Mouse (Mus musculus): ENCODE results near the gene Cdkl2. TPM values are rescaled to one million over a fixed set of nuclear protein-coding genes. Genes with fewer than 3 reads are reported as not detected.

Cdkl2 gene
- 2.7 and 3.7 TPM in 2 replicates for polyA plus RNA-seq (2015; fragmentation: Nextera tagmentation; extraction: Ambion mirVana)

DNA sequence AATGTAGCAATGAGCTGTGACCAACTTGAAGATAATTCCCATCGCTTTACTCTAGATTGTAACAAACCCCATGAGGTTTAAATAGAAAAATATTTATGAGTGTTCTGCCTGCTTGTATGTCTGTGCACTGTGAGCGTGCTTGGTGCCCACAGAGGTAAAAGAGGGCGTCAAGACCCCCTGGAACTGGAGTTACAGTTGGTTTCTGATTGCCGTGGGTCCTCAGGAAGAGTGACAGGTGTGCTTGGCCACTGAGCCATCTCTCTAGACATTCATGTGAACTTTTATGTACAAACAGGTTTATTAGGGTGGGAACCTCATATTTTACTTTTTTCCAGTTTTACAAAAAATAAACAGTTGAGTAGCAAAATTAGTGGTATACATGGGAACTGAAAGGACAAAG lies at the start of gene Cdkl2:
Gene Cdkl2 (minus strand): TSS at position 101 of the 400 bp plus-strand sequence.
- 76% methylated on average over 4 of the region's 4 CpGs for WGBS
- Histone ChIP-seq H3K27me3 (replicated peaks; ENCODE audit: control insufficient read depth, insufficient read depth, low read length) (no peaks in the 10 kb centered on the region), H3K4me2 (ENCODE audit: low read depth, low read length) (peak within 1 kb of the TSS; percentile 81), H3K9ac (ENCODE audit: low read depth, low read length) (peak within 1 kb of the TSS; percentile 68), H3K4me3 (ENCODE audit: low read length) (peak within 1 kb of the TSS; percentile 65), H3K4me1 (ENCODE audit: control insufficient read depth, insufficient read depth, low read length) (no peaks in the 10 kb centered on the region), H3K36me3 (ENCODE audit: control insufficient read depth, insufficient read depth, low read length) (no peaks in the 10 kb centered on the region), H3K27ac (ENCODE audit: low read length) (peak within 1 kb of the TSS; percentile 72), H3K9me3 (ENCODE audit: control insufficient read depth, low read length) (no peaks in the 10 kb centered on the region)
- no peak for ATAC-seq

DNA sequence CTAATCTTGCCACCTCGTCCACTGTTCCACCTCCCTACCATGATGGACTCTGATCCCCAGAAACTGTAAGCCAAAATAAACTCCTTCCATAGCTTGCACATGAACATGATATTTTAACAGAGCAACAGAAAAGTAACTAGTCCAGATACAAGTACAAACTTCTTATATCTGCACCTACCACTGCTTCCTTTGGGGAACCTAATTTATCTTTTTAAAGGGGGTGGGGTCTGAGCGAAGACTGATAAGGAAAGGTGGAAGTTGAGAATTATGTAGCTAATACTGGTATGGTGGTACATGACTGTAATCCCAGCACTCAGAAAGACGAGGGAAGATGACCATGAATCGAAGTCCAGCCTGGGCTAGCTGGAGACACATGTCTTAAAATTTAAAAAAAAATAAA lies 43.8 kb upstream of the Cdkl2 start:
- H3K27me3 ChIP-seq (replicated peaks; ENCODE audit: control insufficient read depth, insufficient read depth, low read length): no peaks in the 10 kb centered on the region
- ATAC-seq: no peak
- no peak overlapping the region for H3K27ac ChIP-seq (ENCODE audit: low read length)
- H3K36me3 ChIP-seq (ENCODE audit: control insufficient read depth, insufficient read depth, low read length): no peaks in the 10 kb centered on the region
- no peak overlapping the region for H3K4me3 ChIP-seq (ENCODE audit: low read length)
- WGBS: 93% methylated on average over 4 of the region's 4 CpGs
- H3K9ac ChIP-seq (ENCODE audit: low read depth, low read length): no peak overlapping the region
- no peaks in the 10 kb centered on the region for H3K4me1 ChIP-seq (ENCODE audit: control insufficient read depth, insufficient read depth, low read length)
- no peaks in the 10 kb centered on the region for H3K9me3 ChIP-seq (ENCODE audit: control insufficient read depth, low read length)
- H3K4me2 ChIP-seq (ENCODE audit: low read depth, low read length): no peak overlapping the region

DNA sequence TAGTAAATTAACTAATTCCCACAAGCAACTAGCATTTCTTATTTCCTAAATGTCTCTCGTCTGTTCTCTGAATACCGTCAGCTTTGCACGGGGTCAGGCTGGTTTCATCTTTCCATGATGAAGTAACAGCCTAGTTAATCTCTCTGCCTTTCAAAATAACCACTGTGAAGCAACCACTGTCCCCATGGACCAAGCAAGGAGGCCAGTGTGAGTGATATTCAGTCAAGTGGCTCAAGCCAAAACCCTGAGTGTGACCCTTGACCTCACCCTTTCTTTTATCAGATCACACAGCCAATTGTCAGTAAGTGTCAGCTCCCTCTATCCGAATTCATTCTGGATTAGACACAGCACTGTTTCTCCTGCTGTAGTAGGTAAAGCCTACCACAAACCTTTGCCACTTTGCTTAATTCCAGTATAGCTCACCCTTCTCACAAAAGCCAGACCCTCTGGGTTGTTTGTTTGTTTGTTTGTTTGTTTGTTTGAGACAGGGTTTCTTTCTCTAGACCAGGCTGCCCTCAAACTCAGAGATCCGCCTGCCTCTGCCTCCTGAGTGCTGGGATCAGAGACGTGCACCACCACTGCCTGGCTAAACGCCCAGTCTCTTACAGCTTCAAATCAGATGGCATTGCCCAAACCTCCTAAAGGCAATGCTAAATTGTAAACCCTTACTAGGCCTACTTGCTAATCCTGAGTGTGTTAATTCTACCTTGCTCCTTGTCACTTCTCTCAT lies 42.3 kb upstream of the Cdkl2 start:
- Histone ChIP-seq H3K9me3 (ENCODE audit: control insufficient read depth, low read length) (no peaks in the 10 kb centered on the region), H3K4me1 (ENCODE audit: control insufficient read depth, insufficient read depth, low read length) (peaks cover 8% of the 10 kb centered on the region), H3K9ac (ENCODE audit: low read depth, low read length) (no peak overlapping the region), H3K4me2 (ENCODE audit: low read depth, low read length) (no peak overlapping the region), H3K4me3 (ENCODE audit: low read length) (no peak overlapping the region), H3K27ac (ENCODE audit: low read length) (no peak overlapping the region), H3K36me3 (ENCODE audit: control insufficient read depth, insufficient read depth, low read length) (no peaks in the 10 kb centered on the region), H3K27me3 (replicated peaks; ENCODE audit: control insufficient read depth, insufficient read depth, low read length) (no peaks in the 10 kb centered on the region)
- 90% methylated on average over 7 of the region's 7 CpGs for WGBS
- ATAC-seq: no peak

DNA sequence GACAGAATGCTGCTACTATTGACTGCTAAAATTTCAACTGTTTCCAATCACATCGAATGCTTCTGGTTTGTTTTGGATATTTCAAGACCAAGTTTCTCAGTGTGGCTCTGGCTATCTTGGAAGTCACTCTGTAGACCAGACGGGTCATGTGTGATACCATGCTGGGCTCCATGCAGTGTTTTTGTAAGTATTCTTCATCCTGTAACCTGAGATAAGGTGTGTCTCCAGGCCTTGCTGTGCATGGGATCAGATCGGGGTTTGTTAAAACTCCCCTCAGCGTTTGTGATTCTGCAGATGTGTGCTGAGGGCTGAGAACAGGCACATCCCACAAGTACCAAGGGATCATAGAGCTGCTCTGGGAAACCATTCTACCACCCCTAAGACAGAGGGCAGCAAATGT lies 41.6 kb upstream of the Cdkl2 start:
- Histone ChIP-seq H3K9me3 (ENCODE audit: control insufficient read depth, low read length) (no peaks in the 10 kb centered on the region), H3K4me3 (ENCODE audit: low read length) (no peak overlapping the region), H3K27me3 (replicated peaks; ENCODE audit: control insufficient read depth, insufficient read depth, low read length) (no peaks in the 10 kb centered on the region), H3K36me3 (ENCODE audit: control insufficient read depth, insufficient read depth, low read length) (no peaks in the 10 kb centered on the region), H3K4me1 (ENCODE audit: control insufficient read depth, insufficient read depth, low read length) (peaks cover 12% of the 10 kb centered on the region), H3K27ac (ENCODE audit: low read length) (no peak overlapping the region), H3K9ac (ENCODE audit: low read depth, low read length) (no peak overlapping the region), H3K4me2 (ENCODE audit: low read depth, low read length) (no peak overlapping the region)
- no peak for ATAC-seq
- WGBS: 73% methylated on average over 4 of the region's 4 CpGs

DNA sequence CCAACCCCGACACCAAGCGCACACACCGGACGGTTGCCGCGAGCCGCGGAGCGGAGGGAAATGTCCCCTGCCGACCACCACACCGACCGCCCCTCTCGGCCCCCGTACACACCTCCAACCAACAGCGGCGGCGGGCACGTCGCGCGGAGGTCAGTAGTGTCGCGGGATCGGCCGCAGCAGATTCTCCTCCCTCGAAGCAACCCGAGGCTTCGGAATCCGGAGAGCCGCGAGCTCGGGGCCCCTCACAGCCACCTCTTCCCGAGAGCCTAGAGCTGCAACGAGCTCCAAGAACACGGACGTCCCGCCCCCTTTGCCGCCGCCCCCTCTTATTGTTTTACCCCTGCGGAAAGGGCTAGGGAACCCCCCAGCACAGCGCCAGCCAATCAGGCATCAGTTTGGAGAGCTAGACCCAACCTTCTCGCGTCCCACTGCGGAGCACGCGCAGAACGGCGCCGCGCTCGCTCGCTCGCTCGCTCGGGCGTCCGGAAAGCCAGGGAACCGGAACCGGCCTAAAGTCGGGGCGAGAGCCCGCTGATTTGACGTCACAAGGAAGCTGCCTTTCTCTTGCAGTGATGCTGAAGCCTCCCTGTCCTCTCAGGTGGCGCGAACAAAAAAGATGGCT lies 39.8 kb upstream of the Cdkl2 start, which contains the start of gene G3bp2:
Gene G3bp2 (minus strand): TSS at position 303 of the 622 bp plus-strand sequence.
- ATAC-seq: peak; percentile 98
- H3K4me2 ChIP-seq (ENCODE audit: low read depth, low read length): peak within 1 kb of the TSS; percentile 72
- H3K27ac ChIP-seq (ENCODE audit: low read length): peak within 1 kb of the TSS; percentile 99
- WGBS: under 1% methylated on average over 65 of the region's 65 CpGs
- no peaks in the 10 kb centered on the region for H3K27me3 ChIP-seq (replicated peaks; ENCODE audit: control insufficient read depth, insufficient read depth, low read length)
- H3K4me1 ChIP-seq (ENCODE audit: control insufficient read depth, insufficient read depth, low read length): peaks cover 20% of the 10 kb centered on the region
- H3K9me3 ChIP-seq (ENCODE audit: control insufficient read depth, low read length): no peaks in the 10 kb centered on the region
- H3K36me3 ChIP-seq (ENCODE audit: control insufficient read depth, insufficient read depth, low read length): no peaks in the 10 kb centered on the region
- peak within 1 kb of the TSS; percentile 100 for H3K4me3 ChIP-seq (ENCODE audit: low read length)
- peak within 1 kb of the TSS; percentile 96 for H3K9ac ChIP-seq (ENCODE audit: low read depth, low read length)

DNA sequence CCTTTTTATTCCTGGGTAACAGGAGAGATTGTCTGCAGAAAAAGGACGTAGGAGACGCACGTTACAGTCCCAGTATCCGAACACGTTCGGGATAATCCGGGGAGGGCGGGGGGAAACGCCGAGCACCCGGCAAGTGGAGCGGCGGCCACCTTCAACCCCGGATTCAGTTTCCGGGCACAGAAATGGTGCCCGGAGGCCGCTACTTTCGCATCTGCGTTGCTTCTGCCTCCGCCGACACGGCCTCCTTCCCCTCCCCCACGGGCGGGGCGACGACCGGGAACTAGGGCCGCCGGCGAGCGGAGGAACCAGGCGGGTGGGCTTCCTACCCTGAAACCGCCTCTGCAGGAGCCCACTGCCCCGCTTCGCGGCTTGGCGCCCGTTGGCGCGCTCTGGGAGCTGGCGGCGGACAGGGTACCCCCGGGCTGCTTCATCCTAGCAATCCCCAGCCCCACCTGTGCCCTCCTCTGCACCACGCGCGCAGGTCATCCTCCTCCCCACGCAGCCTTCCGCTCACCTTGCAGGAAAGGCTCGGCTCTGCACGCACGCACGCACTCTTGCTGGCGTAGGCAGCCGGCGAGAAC lies 39.2 kb upstream of the Cdkl2 start:
- H3K27me3 ChIP-seq (replicated peaks; ENCODE audit: control insufficient read depth, insufficient read depth, low read length): no peaks in the 10 kb centered on the region
- H3K4me2 ChIP-seq (ENCODE audit: low read depth, low read length): peak overlapping the region; percentile 72
- H3K36me3 ChIP-seq (ENCODE audit: control insufficient read depth, insufficient read depth, low read length): no peaks in the 10 kb centered on the region
- H3K4me1 ChIP-seq (ENCODE audit: control insufficient read depth, insufficient read depth, low read length): peaks cover 20% of the 10 kb centered on the region
- 0% methylated on average over 53 of the region's 55 CpGs for WGBS
- no peaks in the 10 kb centered on the region for H3K9me3 ChIP-seq (ENCODE audit: control insufficient read depth, low read length)
- H3K9ac ChIP-seq (ENCODE audit: low read depth, low read length): peak overlapping the region; percentile 96
- peak overlapping the region; percentile 100 for H3K4me3 ChIP-seq (ENCODE audit: low read length)
- ATAC-seq: peak; percentile 70
- peak overlapping the region; percentile 99 for H3K27ac ChIP-seq (ENCODE audit: low read length)

DNA sequence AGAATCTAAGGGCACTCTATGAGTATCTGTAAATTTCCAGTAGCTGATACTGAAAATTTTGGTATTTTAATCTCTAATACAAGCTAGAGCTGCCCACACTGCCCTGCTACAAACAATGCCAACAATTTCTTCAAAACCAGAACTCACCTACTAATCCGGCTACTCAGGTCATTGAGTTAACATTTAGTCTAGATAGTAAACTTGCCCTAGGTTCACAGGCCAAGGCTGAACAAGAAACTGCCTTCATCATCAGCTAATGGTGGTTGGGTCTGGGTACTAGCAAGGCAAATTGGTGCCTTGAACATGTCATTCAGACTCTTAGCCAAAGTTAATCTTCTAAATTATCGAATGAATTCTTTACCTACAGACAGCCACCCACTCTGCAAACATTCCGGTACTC lies 37.6 kb upstream of the Cdkl2 start:
- 48% methylated on average over 3 of the region's 3 CpGs for WGBS
- Histone ChIP-seq H3K27ac (ENCODE audit: low read length) (no peak overlapping the region), H3K4me2 (ENCODE audit: low read depth, low read length) (peak overlapping the region; percentile 72), H3K27me3 (replicated peaks; ENCODE audit: control insufficient read depth, insufficient read depth, low read length) (no peaks in the 10 kb centered on the region), H3K4me1 (ENCODE audit: control insufficient read depth, insufficient read depth, low read length) (peaks cover 20% of the 10 kb centered on the region), H3K9ac (ENCODE audit: low read depth, low read length) (no peak overlapping the region), H3K9me3 (ENCODE audit: control insufficient read depth, low read length) (no peaks in the 10 kb centered on the region), H3K36me3 (ENCODE audit: control insufficient read depth, insufficient read depth, low read length) (no peaks in the 10 kb centered on the region), H3K4me3 (ENCODE audit: low read length) (peak overlapping the region; percentile 100)
- ATAC-seq: no peak

DNA sequence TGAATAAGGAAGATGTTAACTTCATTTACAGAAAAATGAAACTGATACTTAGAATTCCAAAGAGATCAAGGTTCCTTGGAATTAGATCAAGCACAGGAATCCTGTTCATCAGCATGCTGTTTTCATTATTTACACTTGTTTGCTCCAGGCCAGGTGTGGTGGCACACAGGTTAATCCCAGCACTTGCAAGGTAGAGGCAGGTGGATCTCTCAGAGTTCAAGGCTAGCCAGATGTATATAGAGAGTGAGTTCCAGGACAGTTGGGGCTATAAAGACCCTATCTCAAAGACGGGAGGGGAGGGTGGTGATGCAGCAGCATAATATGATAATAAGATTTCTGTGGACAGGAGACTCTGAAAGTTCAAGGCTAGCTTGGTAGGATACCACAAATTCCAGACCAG lies 36.7 kb upstream of the Cdkl2 start:
- H3K4me3 ChIP-seq (ENCODE audit: low read length): no peak overlapping the region
- ATAC-seq: no peak
- no peaks in the 10 kb centered on the region for H3K36me3 ChIP-seq (ENCODE audit: control insufficient read depth, insufficient read depth, low read length)
- 47% methylated on average over 1 of the region's 1 CpGs for WGBS
- H3K4me2 ChIP-seq (ENCODE audit: low read depth, low read length): no peak overlapping the region
- H3K27ac ChIP-seq (ENCODE audit: low read length): no peak overlapping the region
- no peaks in the 10 kb centered on the region for H3K9me3 ChIP-seq (ENCODE audit: control insufficient read depth, low read length)
- no peaks in the 10 kb centered on the region for H3K27me3 ChIP-seq (replicated peaks; ENCODE audit: control insufficient read depth, insufficient read depth, low read length)
- H3K9ac ChIP-seq (ENCODE audit: low read depth, low read length): no peak overlapping the region
- H3K4me1 ChIP-seq (ENCODE audit: control insufficient read depth, insufficient read depth, low read length): peaks cover 20% of the 10 kb centered on the region

DNA sequence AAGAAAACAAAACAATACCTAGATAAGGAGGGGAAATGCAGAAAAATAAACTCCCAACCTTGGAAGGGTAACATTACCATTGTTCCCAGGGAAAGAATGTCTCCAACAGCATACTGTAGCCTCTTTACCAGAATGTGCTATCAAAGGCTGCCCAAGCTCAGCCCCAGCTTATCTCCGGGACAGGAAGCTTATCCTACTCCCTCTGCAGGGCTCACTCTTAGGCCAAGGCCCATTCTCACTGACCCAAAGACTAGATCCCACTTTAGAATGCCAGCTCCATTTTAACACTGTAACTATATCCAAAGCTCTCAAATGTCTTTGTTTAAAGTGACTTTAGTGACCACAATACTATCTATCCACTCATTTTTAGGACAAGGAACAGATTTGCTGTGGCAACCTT lies 35.6 kb upstream of the Cdkl2 start:
- Histone ChIP-seq H3K27ac (ENCODE audit: low read length) (no peak overlapping the region), H3K27me3 (replicated peaks; ENCODE audit: control insufficient read depth, insufficient read depth, low read length) (no peaks in the 10 kb centered on the region), H3K36me3 (ENCODE audit: control insufficient read depth, insufficient read depth, low read length) (no peaks in the 10 kb centered on the region), H3K4me1 (ENCODE audit: control insufficient read depth, insufficient read depth, low read length) (peaks cover 20% of the 10 kb centered on the region), H3K4me2 (ENCODE audit: low read depth, low read length) (no peak overlapping the region), H3K4me3 (ENCODE audit: low read length) (no peak overlapping the region), H3K9ac (ENCODE audit: low read depth, low read length) (no peak overlapping the region), H3K9me3 (ENCODE audit: control insufficient read depth, low read length) (no peaks in the 10 kb centered on the region)
- ATAC-seq: no peak
- 68% methylated on average over 1 of the region's 1 CpGs for WGBS
